Mouse (Mus musculus): Measurements from ENCODE around the gene Gvin1. TPM values are rescaled to one million over a fixed set of nuclear protein-coding genes. Genes with fewer than 3 reads are reported as not detected.
"Not testable (repeated sequence)": the region's sequence is repeated elsewhere in the genome, so short reads cannot be mapped to it uniquely, and the experiment has no call there.

Gene Gvin1
- total RNA-seq (2021): under 1 TPM; 0.10 to 0.22 TPM

DNA sequence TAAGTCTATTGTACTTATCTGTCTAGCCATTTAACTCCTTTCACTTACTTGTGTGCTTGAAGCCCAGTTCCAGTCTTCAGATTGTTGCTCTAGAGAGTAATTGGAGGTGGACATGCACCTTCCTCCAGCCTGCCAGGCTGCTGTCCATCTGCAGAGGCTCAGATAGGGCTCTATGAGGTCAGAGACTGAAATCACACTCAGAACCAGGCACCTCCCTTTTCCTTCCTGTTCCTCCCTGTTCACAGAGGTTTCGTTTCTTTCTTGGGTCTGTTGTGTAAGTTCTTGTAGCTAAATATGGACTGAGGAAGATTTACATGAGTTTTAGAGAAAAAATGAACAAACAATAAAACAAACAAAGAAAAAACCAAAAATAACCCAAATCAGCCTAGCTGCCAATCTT is at the start of gene Gvin1:
Gvin1 (minus strand) TSS at position 150 of the 400 bp plus-strand sequence.
- intact Hi-C loops (cut with DNase I); DNase-seq: not testable (repeated sequence)

DNA sequence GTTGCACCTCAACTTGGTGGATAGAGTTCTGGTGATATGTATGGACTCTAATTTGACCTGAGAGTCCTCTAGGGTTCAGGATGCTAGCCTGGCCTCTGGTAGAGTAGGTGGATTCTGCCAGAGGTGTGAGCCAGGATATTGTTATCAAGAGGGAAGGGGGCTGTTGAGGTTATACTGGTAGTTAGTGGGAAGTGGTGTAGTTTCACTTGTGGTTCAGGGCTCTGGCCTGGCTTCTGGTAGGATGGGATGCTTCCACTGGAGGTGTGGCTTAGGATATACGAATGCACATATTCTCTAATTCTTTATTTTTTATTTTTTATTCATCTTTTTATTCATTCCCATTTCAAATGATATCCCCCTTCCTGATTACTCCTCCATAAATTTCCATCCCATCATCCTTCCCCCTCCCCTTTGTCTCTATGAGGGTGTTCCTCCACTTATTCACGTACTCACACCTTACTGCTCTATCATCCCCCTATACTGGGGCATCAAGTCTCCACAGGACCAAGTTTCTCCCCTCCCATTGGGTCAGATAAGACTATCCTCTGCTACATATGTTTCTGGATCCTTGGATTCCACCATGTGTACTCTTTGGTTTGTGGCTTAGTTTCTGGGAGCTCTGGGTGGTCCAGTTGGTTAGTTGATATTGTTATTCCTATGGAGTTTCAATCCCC is 36.9 kb upstream of the Gvin1 start:
- DNase-seq: no peak
- intact Hi-C loops (cut with DNase I): no loop called here

DNA sequence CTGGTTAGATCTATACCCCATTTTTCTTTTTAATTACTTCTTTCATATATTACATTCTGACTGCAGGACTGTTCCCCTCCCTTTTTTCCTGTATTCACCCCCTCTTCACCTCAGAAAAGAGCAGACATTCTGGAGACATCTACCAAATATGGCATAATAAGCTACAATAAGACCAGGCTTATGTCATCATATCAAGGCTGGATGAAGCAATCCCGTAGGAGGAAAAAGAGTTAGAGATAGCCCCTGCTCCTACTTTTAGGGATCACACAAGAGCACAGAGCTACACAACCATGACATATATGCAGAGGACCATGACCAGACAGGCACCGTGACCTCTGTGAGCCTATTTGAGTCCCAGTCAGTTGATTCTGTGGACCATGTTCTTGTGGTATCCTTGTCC is 33.8 kb upstream of the Gvin1 start:
- intact Hi-C loops (cut with DNase I): no loop called here

DNA sequence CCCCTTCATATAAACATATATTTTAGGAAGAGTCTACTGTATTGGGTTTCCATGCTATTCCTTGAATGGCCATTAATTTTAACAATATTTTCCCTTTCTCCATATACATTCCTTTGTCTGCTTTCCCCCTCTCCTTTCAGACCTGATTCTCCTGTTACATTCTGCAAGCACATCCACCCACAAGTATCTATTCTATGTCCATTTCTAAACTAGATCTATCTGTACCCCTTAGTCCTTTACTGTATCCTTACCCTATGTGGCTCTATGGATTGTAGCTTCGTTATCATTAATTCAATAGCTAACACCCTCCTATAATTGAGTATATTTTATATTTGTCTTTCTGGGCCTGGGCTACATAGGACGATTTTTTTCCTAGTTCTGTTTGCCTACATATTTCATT is 33.1 kb upstream of the Gvin1 start:
- intact Hi-C loops (cut with DNase I): no loop called here
- no peak for DNase-seq

More for the DNA sequence above, 33.8 kb upstream of the Gvin1 start:
- DNase-seq: no peak

DNA sequence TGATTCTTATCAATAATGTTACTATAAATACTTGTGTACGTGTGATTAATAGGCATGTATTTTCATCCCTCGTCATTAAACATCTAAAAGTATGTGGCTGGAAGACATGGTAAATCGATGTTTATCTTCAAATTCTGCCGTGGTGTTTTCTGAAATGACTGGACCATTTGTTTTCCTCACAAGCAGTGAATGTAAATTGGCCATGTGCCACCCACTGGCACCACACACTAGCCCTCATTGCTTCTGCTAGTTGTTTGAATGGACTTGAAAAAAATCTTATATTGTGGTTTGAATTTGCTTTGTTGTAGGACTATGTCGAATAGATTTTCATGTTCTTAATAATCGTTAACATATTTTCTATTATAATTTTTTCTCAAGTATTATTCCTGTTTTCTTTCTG is 30.5 kb upstream of the Gvin1 start:
- intact Hi-C loops (cut with DNase I): no loop called here

DNA sequence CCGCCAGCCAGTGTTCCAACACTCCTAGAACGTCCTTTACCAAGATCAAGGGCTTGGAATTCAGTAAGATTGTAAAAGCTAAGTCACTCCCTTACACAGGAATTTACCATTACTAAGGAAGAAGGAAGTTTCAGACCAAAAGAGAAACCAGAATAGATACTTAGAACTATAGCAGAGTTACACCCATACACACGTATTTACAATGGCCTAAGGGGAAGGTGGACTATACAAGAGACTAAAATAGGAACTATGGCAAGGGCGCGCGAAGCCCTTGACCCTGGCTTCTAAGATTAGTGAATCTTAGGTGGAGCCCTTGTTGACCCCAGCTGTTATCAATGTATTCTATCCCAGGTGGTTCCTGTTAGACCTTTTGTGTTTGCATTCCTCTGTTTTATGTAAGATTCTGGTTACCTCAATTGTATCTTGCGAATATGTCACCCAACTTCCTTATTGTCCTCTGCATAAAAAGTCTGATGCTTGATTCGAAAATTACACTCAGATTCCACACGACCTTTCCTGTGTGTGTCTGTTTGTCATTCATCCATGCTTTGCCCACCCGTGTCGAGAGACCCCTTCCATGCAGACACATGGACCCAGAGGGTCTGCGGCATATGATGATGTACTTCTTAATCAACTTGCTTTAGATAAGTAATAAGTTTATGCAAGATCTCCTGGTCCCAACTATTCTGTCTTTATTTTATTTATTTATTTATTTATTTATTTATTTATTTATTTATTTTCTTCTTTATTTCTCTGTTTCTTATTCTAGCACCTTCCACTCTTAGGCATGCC is 25.6 kb upstream of the Gvin1 start:
- intact Hi-C loops (cut with DNase I); DNase-seq: not testable (repeated sequence)

More for the DNA sequence above, 30.5 kb upstream of the Gvin1 start:
- peak; percentile 30 for DNase-seq

DNA sequence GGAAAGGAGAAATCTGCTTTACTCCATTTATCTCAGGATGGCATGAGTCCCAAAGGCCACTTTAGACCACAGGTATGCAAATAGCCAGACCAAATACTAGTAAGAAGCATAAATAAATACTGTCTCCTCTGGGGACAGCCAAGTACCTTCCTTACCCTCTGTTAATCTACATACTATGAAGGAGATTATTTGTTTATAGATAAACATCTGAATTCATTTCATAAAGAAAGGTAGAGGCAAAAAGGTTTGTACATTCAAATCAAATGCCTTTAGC is 22.0 kb upstream of the Gvin1 start:
- intact Hi-C loops (cut with DNase I): no loop called here

DNA sequence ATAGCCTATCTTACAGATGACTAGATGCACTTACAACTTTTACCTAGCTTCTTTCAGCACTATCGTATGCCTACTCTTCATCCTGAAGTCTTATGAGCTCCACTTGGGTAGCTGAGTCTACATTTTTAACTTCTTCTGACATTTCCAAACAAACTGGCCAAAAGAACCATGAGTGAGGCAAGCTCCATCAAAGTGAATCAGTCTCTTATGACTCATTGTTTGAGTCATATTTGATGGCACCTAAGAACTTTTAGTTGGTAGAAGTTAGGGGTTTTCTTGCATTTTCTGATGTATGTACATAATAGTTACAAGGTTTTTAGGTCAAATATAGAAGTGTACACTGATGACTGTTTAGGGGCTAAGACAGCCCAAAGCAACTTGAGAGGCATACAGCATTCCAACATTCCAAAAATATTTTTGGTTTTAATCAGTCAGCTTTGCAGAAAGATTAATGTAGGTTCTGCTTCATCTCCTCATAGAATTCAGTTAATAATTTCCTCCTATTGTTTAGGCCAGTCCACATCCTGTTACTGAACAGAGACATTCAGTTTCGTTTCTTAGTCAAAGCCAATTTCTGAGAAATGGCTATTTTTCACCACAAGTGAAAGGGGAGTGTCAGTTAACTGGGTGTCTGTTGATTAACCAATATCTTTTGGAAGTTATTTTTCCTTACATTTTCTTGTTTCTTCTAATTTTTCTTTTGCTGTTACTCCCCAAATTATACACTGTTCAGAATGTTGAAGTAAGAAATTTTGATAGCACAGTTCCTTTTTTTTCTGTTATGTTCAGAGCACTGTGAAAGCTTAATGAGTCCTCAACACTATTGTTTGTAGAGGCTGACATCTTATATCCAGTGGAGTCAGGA is 21.4 kb upstream of the Gvin1 start:
- intact Hi-C loops (cut with DNase I): no loop called here
- DNase-seq: no peak

More for the DNA sequence above, 22.0 kb upstream of the Gvin1 start:
- DNase-seq: no peak

DNA sequence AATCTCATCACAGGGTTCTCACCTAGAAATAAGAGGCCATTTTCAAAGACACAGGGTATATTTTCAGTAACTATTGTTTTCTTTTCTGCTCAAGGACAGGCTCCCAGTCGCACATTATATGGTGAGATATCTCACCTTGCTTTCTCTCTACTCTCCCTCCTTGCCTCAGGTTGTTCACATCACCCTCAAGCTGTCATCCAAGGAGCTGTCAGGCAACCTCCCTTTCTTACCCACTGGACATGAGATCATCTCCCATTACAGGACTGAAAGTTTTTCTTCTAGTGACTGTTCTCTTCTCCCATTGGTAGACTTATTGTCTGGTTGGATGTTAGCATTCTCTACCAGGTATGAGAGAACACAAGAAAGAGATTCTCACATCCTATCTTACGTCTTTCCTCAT is 20.5 kb upstream of the Gvin1 start:
- intact Hi-C loops (cut with DNase I): no loop called here
- DNase-seq: no peak

DNA sequence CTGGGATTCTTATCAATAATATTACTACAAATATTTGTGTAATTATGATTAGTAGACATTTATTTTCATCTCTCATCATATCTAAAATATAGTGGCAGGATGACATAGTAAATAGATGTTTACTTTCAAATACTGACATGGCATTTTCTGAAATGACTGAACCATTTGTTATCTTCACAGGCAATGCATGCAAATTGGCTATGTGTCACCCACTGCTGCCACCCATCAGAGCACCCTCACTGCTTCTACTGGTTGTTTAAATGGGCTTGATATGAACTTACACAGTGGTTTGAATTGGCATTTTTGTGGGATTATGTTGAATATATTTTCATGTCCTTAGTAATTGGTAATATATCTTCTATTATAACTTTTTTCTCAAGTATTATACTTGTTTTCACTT is 784 bp upstream of the Gvin1 start:
- intact Hi-C loops (cut with DNase I); DNase-seq: not testable (repeated sequence)

DNA sequence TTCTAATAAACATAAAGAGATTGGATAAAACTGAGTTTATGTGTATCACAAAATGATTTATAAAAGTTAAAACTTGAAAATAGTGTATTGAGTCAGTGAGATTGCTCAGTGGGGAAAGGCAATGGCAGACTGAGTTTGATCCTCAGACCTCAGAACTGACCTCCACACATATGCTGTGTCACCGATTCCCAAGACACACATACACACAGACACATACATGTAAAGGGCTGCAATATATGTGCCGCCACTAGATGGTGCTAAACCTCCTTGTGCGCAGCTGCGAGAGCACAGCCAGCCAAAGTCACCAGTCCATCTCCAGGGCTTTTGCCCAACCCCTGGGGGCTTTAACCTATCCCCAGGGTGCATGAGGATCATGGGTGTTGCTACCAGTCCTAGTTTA is 1.4 kb downstream of the Gvin1 start:
- intact Hi-C loops (cut with DNase I): not testable (repeated sequence)

DNA sequence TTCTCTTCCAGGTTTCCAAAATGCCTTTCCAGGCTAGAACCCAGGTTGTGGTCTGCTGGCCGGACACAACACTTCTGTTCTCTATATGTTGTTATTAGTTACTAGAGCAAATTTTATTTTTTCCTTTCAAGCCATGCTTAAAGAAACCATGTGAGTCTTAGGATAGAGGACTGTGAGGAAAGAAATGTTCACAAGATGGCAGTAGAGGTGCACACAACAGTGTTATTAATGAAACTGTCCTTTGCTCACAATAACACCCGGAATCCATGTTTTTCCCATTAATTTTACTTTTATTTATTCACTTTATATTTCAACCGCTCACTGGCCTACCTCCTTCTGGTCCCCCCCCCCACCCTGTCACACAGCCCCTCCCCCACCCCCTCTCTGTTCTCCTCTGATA is 8.5 kb downstream of the Gvin1 start:
- DNase-seq; intact Hi-C loops (cut with DNase I): not testable (repeated sequence)

More for the DNA sequence above, 1.4 kb downstream of the Gvin1 start:
- not testable (repeated sequence) for DNase-seq

DNA sequence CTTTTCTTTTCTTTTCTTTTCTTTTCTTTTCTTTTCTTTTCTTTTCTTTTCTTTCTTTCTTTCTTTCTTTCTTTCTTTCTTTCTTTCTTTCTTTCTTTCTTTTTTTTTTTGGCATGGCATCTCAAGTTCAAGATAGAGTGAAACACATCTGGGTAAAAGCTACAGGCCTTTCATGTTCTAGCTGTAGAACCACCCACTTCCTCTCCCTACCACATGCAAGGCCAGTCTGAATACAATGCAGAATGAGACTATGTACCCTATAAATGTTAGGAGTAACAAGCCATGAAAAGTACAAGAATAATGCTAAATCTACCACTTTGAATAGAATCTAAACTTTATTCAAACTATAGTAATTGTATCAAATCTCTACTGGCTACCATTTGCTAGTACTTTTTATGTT is 38.1 kb downstream of the Gvin1 start:
- DNase-seq; intact Hi-C loops (cut with DNase I): not testable (repeated sequence)

DNA sequence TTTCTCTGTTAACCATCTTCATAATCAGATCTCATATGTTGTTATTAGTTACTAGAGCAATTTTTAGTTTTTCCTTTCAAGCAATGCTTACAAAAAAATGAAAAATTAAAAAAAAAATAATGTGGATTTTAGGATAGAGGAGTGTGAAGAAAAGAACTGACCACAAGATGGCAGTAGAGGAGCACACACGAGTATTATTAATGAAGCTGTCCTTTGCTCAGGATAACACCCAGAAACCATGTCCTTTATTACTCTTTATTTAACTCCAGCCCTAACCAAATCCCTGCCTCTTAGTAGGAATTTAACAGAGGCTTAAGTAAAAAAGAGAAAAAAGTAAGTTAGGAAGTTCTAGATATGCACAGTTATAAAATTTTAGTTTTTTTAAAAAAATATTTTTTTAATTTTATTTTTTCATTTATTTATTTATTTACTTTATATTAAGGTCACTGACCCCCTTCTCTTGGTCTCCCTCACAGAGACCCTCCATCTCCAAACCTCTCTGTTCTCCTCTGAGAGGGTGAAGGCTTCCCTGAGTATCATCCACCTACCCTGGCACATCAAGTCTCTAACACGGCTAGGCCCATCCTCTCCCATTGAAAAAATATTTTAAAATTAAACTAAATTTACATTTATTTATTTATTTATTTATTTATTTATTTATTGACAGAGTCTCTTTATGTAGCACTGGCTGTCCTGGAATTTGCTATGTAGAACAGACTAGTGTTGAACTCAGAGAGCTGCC is 69.9 kb downstream of the Gvin1 start:
- intact Hi-C loops (cut with DNase I); DNase-seq: not testable (repeated sequence)

DNA sequence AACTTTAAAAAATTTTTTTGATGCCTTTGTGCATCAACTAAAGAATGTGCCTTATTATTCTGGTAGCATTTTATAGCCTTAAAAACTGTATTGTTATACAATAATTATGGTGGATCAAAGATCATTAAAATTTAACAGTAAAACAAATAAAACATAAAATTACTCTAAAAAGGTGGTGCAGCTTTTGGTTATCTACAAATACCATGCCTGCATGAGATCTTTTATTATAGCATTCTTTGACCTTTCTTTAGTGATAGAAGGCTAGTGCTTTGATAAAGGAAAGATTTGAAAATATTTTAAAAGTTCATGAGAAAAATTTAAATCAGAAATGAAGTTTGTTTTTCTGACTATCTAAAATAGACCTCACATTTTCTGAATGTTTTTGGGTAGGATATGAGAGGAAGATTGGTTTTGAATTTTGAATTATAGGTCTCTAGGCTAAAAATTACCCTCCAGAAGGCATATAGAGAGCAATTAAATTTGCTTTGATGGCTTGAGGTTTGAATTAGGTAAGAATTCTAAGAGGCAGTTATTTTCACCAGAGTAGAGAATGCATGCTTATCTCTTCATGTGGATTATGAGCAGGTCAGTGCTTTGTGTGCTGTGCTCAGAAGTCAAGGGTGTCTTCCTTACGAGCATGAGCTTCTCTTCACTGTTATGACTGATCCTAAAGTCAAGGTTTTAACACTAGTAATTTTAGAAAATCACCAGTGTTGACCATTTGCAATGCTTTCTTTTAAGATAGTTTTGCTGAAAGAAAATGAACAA is 73.8 kb downstream of the Gvin1 start:
- DNase-seq; intact Hi-C loops (cut with DNase I): not testable (repeated sequence)

DNA sequence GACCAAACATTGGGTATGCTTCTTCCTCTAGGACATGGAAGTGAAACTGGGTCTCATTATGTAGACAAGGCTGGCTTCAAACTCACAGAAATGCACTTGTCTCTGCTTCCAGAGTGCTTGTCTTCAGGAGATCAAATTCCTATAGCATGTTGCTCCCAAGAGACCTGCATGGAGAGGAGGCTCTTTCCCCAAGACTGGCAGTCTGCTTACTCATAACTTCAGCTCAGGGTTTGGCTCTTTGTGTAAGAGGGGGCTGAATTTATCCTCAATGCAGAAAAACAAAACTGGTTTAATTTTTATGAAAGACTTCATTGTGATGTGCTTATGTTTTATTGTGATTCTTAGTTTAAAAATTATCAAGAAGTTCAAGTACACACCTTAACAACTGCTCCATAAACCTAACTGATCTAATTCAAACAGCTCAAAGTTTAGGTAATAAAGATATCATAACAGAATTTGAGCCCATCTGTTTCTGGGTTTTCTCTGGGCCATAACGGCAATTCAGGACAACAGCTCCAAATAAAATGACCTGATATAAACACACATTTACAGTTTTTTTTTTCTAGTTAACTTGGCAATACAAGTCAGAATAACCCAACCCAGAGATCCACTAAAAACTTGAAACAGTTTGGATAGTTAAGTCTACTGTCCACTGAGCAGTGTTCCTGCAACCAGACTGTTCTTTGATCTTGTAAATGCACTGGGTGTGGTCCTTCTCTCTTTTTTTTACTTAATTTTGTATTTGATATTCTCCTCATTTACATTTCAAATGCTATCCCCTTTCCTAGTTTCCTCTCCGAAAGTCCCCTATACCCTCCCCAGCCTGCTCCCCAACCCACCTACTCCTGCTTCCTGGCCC is 97.8 kb downstream of the Gvin1 start:
- intact Hi-C loops (cut with DNase I); DNase-seq: not testable (repeated sequence)

Data from left cerebral cortex, postnatal 4 days (tissue).